Mouse (Mus musculus) kidney, adult 2 months (tissue): ENCODE measurements around the gene Ankrd36.

Experiments used
- CTCF ChIP-seq: fragments of 200-500 bp; conservative IDR thresholded peaks from 2 replicates; pipeline ENCODE4 v1.5.1; 2011; ENCODE audit warnings: low read depth, mild to moderate bottlenecking, control low read depth, low read length, moderate library complexity, mixed read lengths; ENCODE audit not compliant: insufficient read depth, insufficient read length
- POLR2A ChIP-seq: fragments of 200-500 bp; IDR thresholded peaks from one replicate; pipeline ENCODE4 v1.6.1; 2011; ENCODE audit warnings: low read depth, low read length, control low read depth

GRCm38 (mm10) chr11:5716246-5716645 lies 146.8 kb downstream of the Ankrd36 start:
- TF ChIP-seq CTCF (no peak), POLR2A (no peak)
